Mouse (Mus musculus) stomach, postnatal 0 days (tissue): ENCODE results near the gene Kcnd2.

ENCODE experiments used
- CTCF ChIP-seq: IDR thresholded peaks from 2 replicates; pipeline ENCODE4 v1.5.1; 2016; ENCODE audit warnings: antibody characterized with exemption, low read depth, mild to moderate bottlenecking, moderate library complexity
- EP300 ChIP-seq: optimal IDR thresholded peaks from 2 replicates; pipeline ENCODE3; 2016; ENCODE audit warnings: antibody characterized with exemption

DNA sequence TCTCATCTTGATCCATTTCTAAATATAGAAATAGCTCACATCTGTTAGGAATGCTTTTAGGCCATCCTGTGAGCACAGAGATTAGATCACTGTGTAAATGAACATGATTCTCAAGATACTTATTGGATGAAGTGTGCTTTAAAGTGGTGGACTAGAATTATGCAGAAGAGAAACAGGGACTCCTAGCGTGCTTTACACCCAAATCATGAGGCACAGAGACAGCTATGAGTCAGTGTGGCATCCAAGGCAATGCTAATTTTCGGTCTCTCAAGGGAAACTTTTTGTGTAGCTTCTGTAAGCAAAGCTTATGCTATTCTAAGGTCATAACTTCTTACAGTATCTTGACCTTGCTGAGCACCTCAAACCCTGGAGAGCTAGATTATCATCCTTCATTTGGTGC, 318.7 kb downstream of the Kcnd2 start:
- TF ChIP-seq EP300 (no peak), CTCF (0 out of 2 replicates have a peak, but pooled peaks have one; percentile 2)
